Mouse (Mus musculus) kidney, postnatal 25 days (tissue): ENCODE results near the gene Scrn1.

Experiments used
- DNase-seq, 2 experiments: peaks; one replicate each; pipeline ENCODE4 v3.0.0; 2021; ENCODE audit warnings: mixed read lengths in 2 of 2

The Scrn1 gene

DNA sequence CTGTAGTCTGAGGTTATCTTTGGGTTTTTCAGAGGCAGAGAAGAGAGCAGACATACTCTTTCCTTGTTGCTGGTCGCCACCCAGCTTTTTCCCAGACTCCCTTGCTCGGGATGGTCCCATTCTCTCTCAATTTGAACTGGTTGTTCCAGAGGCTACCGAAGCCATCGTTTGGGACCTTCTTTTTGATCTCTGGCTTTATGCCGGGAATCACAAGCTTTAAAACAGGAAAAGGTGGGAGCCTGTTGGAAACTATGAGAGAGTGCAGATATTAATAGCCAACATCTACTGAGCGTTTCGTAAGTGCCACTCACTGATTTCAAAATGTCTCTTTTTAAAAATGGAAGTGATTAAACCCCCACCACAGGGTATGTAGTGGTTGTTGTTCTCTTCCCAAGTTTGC is 94.4 kb downstream of the Scrn1 start:
- DNase-seq, result no peak

- DNase-seq, result no peak
These were observed 98.9 kb downstream of the Scrn1 start for GRCm38 (mm10) chr6:54467371-54467770.

DNA sequence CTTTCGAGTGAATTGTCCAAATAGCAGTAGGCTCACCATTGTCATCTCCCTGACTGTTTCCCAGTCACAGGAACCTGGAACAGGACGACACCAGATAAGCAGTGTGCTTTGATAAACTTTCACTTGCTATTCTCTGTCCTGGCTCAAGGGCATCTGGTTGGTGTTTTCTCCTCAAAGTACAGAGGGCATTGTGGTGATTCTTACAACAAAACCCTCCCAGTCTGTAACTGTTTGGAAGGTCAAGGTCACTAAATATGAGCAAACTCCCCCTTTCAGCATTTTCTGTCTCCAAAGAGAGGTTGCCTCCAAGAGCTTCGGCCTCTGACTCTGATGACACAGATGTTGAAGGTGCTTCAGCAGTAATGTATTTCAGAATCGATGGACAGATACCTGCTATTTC is 101.4 kb downstream of the Scrn1 start:
- no peak for DNase-seq

DNA sequence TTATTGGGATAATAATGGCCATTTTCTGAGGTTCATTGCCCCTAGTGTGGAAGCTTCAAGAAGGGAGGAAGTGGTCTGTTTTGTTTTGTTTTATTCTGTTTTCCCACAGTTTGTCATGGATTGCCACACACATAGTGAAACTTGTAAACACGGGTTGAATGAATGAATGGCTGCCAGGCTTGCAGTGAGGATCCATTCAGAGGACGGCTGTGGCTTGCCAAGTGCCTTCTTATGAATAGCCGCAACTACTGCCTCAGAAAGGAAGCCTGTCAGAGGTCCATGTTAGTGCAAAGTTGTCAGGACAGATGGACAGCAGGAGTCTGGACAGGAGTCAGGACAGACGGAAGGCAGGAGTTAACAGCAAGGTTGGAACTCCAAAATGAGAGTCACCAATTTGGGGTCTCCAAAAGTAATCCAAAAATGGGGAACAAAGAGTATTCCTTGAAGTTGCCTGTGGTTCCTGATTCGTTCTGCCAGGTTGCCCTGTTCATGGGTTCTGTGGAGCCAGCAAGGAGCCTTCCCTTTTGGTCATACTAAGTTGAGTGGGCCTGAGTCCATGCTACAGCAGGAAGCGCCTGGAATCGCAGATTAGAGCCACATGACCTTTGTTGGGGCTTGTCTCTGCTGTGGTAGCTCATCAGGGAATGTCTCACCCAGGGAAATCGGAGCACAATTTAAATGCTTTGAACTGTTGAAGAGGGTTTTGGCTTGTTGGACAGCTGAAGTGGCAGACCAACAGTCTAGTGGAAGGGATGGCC is 102.4 kb downstream of the Scrn1 start:
- no peak for DNase-seq

GRCm38 (mm10) chr6:54462766-54463165 is 103.5 kb downstream of the Scrn1 start:
- no peak for DNase-seq

DNA sequence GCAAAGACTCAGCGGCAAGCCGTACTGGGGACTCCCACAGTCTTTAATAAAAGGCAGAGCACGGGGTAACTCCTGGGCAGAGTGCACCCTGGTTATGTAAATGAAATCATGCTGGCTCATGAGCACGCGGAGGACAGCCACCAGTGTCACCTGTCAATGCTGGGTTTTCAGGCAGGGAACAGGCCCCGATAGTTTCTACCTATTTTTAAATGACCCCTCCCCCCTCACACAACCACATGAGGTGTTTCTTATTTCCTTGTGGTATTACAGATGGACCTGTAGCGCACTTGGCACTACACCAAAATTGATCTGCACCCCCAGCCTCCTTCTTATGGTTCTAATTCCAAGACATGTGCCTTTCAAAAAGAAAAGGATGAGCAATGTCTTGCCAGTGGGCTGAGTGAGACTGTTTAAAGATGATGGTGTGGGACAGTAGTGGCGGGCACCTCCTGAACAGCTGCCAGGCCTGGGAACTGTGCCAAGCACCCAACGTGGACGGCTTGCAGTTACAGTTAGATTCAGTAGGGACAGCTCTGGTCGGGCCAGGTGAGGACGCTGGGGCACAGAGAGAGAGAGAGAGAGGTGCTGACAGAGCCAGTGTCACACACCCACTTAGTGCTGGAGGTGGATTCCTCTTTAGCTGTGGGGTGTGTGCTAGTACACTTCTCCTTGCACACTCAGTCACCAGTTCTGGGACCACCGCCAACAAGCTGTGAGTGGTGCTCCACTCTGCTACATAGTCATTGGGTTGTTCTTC is 105.2 kb downstream of the Scrn1 start:
- peak; percentile 58 to 67 for DNase-seq

DNA sequence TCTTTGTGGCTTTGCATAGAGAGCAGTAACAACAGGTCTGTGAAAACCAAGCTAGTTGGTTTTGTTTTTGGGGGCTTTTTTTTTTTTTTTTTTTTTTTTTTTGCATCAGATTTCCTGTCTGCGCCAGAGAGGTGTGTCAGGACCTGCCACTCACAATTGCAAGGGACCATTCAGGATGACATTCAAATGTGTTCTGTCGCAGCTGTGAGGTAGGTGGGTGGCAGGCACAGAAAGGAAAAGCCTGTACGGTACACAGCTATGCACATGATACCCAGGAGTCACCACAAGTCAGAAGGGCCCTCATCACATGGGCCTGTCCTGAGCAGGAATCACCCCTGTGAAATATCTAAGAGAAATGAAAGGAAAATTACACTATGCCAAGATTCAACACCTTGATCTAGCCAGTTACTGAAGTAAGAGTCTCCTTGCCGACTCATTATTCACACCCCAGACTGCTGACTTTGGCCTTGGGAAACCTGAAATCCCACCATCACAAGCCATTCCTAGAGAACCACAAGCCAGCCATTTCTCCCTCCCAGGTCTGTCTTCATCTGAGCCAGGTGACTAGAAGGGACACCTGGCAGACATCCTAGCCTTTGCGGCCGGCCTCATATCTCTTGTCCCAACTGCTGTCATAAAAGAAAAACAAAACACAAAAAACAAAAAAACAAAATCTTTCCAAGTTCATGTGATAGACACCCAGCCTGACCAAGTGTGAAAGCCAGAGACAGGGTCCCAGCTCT is 105.9 kb downstream of the Scrn1 start:
- DNase-seq, result no peak

GRCm38 (mm10) chr6:54459661-54460060 is 106.6 kb downstream of the Scrn1 start:
- DNase-seq, result no peak
